Mouse (Mus musculus) adrenal gland, adult 2 months (tissue): ENCODE data around the gene Rap2c. TPM values are rescaled to one million over a fixed set of nuclear protein-coding genes. Genes with fewer than 3 reads are reported as not detected.

ENCODE experiments used
- DNase-seq: peaks from one replicate; pipeline ENCODE4 v3.0.0; 2021
- polyA plus RNA-seq: library from polyadenylated mRNA; depleted of rRNA; stranded (reverse); fragments of >200 nt; gene quantifications from 2 replicates; pipeline ENCODE4 v1.2.3, GENCODE M21; 2012; rRNA removed
- total RNA-seq, 2 experiments: library from RNA; stranded (reverse); gene quantifications; 2 replicates each; pipeline ENCODE4 v1.2.3; 2021

Rap2c gene
- total and polyA plus RNA-seq, 3 experiments: 0.76 to 26.3 (median 25.8) TPM

DNA sequence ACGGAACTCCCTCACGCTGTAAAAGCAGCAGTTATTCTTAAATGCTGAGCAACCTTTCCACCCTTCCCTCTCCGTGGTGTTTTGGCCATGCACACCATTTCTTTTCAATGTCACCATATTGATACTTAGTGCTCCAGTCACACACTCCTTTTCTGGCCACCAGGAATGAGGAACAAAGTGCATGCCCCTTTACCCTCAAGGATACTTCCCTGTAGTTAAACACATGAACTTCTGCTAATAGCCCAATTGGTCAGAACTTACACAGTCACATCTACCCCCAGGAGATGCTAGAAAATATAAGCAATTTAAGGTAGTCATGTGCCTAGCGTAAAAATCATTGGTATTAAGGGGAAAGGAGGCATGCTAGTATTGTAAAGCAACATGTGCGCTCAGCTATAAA, 47.9 kb downstream of the Rap2c start:
- no peak for DNase-seq

DNA sequence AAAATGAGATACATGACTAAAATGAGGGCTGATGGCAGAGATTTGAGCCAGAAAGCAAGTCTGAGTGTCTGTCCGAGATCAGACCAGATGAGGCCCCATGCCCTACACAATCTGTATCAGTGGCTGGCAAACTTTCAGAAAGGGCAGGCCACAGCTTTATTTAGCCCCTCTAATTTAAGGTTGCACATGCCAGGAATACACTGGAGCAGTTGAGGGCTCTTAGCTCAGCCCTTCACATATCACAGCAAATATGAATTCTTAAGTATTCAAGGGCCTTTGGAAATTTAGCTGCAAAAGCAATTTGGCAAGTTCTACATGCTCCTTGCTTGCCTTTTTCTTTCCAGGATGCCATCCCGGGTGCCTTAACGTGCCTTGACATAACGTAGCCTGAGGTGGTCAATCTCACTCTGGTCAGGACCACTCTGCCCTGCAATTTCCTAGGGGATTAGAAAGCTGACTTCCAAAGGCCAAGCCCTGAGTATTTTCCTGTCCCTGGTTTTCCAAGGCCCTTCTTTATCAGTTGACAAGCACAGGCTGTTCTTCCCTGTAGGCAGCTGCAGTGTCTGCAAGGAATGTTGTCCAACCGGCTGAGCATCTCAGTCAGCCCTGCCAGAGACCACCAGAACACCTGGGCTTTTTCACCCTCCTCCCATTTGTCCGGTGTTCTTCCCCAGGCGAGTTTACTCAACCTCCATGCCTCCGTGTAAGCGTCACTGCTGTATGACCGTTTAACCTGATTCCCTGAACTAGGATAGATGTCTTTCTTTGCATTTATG, 49.5 kb downstream of the Rap2c start:
- DNase-seq: no peak

DNA sequence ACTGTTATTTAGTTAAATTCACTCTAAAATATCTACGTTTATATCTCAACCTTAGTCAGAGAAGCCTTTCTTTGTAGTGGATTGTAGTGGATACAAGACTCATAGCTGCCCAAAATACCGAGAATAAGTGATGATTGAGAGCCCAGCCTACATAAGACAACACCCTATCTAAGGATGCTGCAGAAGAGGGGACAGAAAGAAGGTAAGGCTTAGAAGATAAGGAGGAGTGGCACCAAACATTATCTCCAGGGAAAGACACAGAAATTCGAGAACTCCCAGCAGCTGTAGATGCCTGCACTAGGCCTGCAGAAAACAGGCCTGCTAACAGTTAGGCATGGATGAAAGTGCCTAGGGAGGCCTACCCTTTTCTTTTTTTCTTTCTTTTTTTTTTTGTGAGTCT, 52.7 kb downstream of the Rap2c start:
- DNase-seq: no peak

DNA sequence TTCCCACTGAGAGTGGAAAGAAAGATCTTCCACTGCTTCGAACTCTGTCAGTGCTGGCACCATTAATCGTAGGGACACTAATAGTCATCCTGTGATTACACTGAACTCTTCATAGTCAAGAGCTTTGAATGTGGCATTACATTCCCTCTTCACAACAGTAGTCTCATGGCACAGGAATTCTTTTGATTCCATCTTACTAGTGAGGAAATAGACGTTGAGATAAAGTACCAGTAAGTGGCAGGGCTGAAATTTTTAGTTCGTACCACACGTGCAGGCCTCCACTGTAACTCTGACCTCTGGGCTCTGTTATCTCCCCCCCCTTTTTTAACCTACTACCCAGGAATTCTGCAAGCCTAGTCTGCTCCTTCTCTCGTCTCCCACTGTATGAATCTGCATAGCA, 54.9 kb downstream of the Rap2c start:
- DNase-seq: no peak

Other genes starting within 250 kb of the Rap2c start
- gene Stk26, start 177.0 kb downstream of the Rap2c start, total RNA-seq: 1 to 10 TPM; 2.3 to 4.7 TPM
- gene Stk26, start 177.0 kb downstream of the Rap2c start, polyA plus RNA-seq: 0.74 and 0.98 TPM in 2 replicates
- gene Frmd7, start 75.3 kb downstream of the Rap2c start, total RNA-seq: under 1 TPM in 1 of 2 experiments, not detected in 1; 0.26 TPM
- 0.04 TPM in 1 of 2 replicates, not detected in the other for gene Frmd7, start 75.3 kb downstream of the Rap2c start, polyA plus RNA-seq
- 1 to 10 TPM; 3.3 to 7.2 TPM for gene Mbnl3, start 188.5 kb upstream of the Rap2c start, total RNA-seq
- 0.37 and 0.38 TPM in 2 replicates for gene Mbnl3, start 188.5 kb upstream of the Rap2c start, polyA plus RNA-seq